Mouse (Mus musculus): ENCODE data around the gene Tmem170.

DNA sequence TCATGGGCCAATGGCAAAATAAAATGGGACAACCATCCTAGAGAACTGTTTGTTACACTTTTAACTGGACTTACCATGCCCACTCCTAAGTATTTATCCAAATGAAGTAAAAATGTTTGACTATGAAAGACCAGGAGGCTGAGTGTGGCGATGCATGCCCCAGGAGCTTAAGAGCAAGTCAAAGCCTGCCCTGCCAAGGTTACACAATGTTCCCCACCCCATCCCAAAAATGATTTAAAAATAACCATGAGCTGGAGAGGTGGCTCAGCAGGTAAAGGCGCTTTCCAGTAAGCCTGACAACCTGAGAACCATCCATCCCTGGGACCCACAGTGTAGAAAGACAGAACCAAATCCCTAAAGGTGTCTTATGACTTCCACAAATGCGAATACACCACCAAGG is 58.0 kb downstream of the Tmem170 start:
- TF ChIP-seq CTCF (conservative IDR thresholded peaks at IDR 0.05; ENCODE audit: insufficient read depth, insufficient read length, low read depth, low read length) (no peak), POLR2A (IDR thresholded peaks at IDR 0.05; ENCODE audit: low read depth, low read length) (no peak)

Data from kidney, adult 2 months (tissue).